Mouse (Mus musculus): ENCODE measurements around the gene Gpc6.

Gene Gpc6

GRCm38 (mm10) chr14:117784960-117785359 is 859.8 kb downstream of the Gpc6 start:
- DNase-seq (ENCODE audit: low read depth, low spot score): no peak

GRCm38 (mm10) chr14:117785507-117786085 is 860.5 kb downstream of the Gpc6 start:
- no peak for DNase-seq (ENCODE audit: low read depth, low spot score)

- DNase-seq (ENCODE audit: low read depth, low spot score): no peak
Measured at GRCm38 (mm10) chr14:117786647-117787046, 861.5 kb downstream of the Gpc6 start.

- no peak for DNase-seq (ENCODE audit: low read depth, low spot score)
Measured at GRCm38 (mm10) chr14:117794874-117795273, 869.8 kb downstream of the Gpc6 start.

GRCm38 (mm10) chr14:117796661-117797060 is 871.5 kb downstream of the Gpc6 start:
- DNase-seq (ENCODE audit: low read depth, low spot score): no peak

- no peak for DNase-seq (ENCODE audit: low read depth, low spot score)
Measured at GRCm38 (mm10) chr14:117800399-117800798, 875.3 kb downstream of the Gpc6 start.

GRCm38 (mm10) chr14:117807846-117808245 is 882.7 kb downstream of the Gpc6 start:
- DNase-seq (ENCODE audit: low read depth, low spot score): no peak

- no peak for DNase-seq (ENCODE audit: low read depth, low spot score)
Measured at GRCm38 (mm10) chr14:117808326-117808725, 883.2 kb downstream of the Gpc6 start.

- DNase-seq (ENCODE audit: low read depth, low spot score): peak; percentile 45
Measured at GRCm38 (mm10) chr14:117810321-117811270, 885.5 kb downstream of the Gpc6 start.

GRCm38 (mm10) chr14:117813473-117813872 is 888.4 kb downstream of the Gpc6 start:
- peak; percentile 79 for DNase-seq (ENCODE audit: low read depth, low spot score)

GRCm38 (mm10) chr14:117816008-117816407 is 890.9 kb downstream of the Gpc6 start:
- DNase-seq (ENCODE audit: low read depth, low spot score): no peak

GRCm38 (mm10) chr14:117816706-117817105 is 891.6 kb downstream of the Gpc6 start:
- no peak for DNase-seq (ENCODE audit: low read depth, low spot score)

GRCm38 (mm10) chr14:117817196-117817595 is 892.1 kb downstream of the Gpc6 start:
- DNase-seq (ENCODE audit: low read depth, low spot score): no peak

- no peak for DNase-seq (ENCODE audit: low read depth, low spot score)
Measured at GRCm38 (mm10) chr14:117824491-117824890, 899.4 kb downstream of the Gpc6 start.

- no peak for DNase-seq (ENCODE audit: low read depth, low spot score)
Measured at GRCm38 (mm10) chr14:117826294-117827046, 901.4 kb downstream of the Gpc6 start.

- no peak for DNase-seq (ENCODE audit: low read depth, low spot score)
Measured at GRCm38 (mm10) chr14:117831267-117831666, 906.2 kb downstream of the Gpc6 start.

- DNase-seq (ENCODE audit: low read depth, low spot score): no peak
Measured at GRCm38 (mm10) chr14:117831731-117832130, 906.6 kb downstream of the Gpc6 start.

- DNase-seq (ENCODE audit: low read depth, low spot score): no peak
Measured at GRCm38 (mm10) chr14:117835506-117835905, 910.4 kb downstream of the Gpc6 start.

- DNase-seq (ENCODE audit: low read depth, low spot score): no peak
Measured at GRCm38 (mm10) chr14:117837021-117837420, 911.9 kb downstream of the Gpc6 start.

GRCm38 (mm10) chr14:117837715-117838114 is 912.6 kb downstream of the Gpc6 start:
- no peak for DNase-seq (ENCODE audit: low read depth, low spot score)

- no peak for DNase-seq (ENCODE audit: low read depth, low spot score)
Measured at GRCm38 (mm10) chr14:117841211-117841610, 916.1 kb downstream of the Gpc6 start.
